Mouse (Mus musculus): ENCODE measurements around the gene Lrrc56.
"Not testable (repeated sequence)": the region's sequence is repeated elsewhere in the genome, so short reads cannot be mapped to it uniquely, and the experiment has no call there.

Lrrc56 gene

DNA sequence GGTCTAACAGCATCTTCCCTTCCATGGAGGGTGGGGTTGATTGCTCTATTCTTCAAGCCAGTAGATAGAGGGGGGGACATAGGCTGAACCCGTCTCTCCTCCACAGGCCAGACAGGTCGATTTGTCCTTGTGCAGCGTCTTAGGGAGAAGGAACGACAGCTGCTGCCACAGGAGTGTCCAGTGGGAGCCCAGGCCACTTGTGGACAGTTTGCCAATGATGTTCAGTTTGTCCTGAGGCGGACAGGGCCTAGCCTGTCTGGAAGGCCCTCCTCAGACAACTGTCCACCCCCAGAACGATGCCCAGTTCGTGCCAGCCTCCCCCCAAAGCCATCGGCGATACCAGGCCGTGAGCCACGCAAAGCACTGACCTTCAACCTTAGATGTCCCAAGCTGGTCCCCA, 22.9 kb downstream of the Lrrc56 start:
- DNase-seq (ENCODE audit: low spot score) = no peak

DNA sequence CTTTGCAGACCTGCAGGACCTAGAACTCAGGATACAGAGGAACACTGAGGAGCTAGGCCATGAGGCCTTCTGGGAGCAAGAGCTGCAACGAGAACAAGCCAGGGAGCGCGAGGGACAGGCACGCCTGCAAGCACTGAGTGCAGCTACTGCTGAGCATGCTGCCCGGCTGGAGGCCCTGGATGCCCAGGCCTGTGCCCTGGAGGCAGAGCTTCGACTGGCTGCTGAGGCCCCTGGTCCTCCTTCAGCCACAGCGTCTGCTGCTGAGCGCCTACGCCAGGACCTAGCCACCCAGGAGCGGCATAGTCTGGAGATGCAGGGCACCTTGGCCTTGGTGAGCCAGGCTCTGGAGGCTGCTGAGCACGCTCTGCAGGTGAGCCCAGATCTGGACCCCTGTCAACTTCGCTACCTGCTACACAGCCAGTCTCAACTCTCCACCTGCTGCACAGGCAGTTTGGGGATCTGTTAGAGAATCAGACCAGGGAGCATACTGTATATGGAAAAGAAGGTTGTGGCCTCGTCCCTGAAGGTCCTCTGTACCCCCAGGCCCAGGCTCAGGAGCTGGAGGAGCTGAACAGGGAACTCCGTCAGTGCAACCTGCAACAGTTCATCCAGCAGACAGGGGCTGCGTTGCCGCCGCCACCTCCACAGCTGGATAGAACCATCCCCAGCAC, 23.5 kb downstream of the Lrrc56 start:
- DNase-seq (ENCODE audit: low spot score) = no peak

DNA sequence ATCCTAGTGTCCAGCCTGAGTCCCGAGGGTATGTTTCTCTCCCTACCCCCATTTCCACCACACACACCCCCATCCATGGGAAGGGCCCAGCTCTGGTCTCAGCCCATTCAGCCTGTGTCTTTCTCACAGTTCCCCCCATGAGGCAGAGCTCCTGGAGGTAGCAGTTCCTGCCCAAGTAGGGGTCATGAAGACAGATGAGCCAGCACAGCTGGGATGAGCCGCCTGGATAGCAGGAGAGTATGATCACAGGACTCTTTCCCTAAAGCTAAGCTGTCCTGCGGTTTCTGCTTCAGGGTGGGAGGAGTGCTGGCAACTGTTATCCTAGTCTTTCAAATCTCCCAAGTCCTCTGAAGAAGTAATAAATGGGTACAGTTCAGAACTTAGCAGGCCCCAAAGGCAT, 24.2 kb downstream of the Lrrc56 start:
- DNase-seq (ENCODE audit: low spot score) = no peak

DNA sequence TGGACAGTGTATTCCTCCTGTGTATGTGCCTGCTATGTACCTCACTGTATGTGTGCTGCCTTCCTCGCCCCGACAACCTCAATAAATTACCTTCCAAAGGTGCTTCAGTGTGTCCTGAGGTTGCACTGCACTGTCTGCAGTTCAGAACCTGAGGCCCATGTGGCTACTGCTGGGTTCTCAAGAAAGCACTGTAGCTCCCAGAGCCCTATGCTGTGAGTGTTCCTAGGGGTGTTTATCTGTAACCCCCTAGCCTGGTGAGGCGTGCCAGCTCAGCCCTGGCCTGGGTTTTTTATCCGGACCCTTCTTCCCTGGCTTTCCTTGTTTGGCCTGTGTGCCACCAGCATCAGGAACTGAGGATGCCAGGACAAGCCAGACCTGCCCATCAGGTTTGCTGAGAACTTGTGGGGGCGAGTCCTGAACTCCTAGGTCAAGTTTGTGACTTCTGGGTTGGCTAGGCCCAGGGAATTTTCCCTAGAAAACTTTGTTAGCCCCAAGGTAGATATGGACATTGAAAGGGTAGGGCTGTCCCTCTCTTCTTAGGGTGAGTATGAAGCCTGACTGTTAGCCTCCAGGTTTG, 24.7 kb downstream of the Lrrc56 start:
- no peak for DNase-seq (ENCODE audit: low spot score)

DNA sequence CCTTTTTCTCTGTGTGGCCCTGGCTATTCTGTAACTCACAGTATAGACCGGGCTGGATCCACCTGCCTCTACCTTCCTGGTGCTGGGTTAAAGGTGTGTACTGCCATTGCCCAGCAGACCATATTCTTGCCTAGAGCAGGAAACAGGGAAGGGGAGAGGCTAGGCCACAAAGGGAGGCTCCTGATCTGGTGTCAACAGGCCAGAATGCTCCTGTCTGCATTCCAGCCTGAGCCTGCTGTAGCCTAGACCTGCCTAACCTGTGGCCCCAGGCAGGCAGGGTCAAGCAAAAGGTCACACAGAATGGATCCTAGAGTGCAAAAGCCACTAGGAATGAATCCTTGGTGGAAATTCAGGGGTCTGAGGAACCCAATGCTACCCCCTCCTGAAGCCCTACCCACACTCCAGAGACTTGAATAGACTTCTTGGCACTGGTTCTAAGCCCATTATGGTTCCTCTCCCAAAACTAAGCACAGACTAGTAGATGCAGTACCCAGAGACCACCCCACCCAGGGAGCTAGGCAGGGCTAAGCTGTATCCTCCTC, 25.7 kb downstream of the Lrrc56 start:
- DNase-seq (ENCODE audit: low spot score) = no peak

DNA sequence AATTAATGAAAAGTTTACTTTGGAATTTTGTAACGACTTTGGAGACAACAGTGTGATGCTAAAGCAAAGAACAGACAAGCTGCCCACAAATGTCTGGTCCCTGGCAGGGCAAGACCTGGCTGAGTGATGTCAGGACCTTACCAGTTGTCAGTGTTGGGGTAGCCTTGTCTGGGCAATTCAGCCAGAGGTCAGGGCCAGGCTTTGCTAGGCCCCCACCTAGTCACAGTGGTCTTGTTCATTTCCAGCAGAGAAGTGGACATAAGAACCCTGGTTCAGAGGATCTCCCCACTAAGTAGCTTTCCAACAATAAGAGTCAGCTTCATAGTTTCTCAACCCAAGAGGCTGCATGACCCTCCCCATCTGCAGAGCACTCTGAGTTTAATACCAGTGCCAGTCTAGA, 26.4 kb downstream of the Lrrc56 start:
- DNase-seq (ENCODE audit: low spot score) = no peak

DNA sequence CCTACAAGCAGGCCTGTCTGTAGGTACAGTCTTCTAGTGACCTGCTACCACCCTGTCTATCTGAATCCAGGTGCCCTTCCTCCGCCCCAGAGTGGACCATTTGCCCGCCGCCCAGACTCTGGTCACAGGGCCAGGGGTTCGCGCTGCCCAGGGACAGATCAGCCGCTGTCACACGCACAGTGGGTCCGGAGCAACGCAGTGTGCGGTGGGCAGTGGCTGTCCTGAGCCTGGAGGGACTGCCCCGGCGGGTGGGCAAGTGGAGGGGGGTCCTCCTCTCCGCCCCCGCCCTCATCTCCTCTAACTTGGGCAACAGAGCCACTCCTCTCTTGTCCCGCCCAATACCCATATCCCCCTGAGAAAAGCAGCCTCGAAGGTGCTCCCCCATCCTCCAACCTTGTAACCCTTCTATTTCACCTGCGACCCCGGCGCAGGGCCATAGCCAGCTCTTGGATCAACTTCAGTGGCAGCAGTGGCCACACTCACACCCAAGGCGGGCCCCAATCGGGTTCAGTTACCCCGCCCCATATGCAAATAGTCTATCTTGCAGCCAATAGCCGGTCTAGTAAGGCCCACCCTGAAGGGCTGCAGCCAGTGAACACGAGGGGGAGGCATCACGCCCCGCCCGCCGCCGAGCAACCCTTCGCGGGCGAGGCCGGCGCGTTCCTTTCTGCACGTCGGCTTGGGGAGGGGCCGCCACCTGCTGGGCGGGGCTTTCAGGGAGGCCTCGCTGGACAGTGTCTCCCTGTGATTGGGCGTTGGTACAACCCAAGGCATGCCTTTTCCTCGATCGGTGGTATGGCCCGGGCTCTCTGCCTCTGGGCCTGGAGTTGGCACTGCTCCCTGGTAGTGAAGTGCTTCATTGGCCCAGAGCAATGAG, 27.5 kb downstream of the Lrrc56 start:
- DNase-seq (ENCODE audit: low spot score) = peak; percentile 99

DNA sequence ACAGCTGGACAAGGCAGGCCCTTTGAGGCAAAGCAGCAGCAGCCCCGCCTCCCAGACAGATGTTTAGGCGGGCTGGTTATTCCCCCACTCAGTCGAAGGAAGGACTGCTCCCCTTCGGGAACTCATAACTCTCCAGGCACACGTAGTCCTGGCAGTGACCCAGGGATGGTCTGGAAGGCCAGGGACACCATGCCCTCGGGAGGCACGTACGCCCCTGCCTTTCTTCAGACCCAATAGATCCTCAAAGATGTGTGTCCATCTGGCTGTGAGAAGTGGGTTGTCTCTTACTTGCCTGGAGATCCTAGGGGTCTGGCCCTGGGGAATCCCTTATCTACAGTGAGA, 28.1 kb downstream of the Lrrc56 start:
- no peak for DNase-seq (ENCODE audit: low spot score)

DNA sequence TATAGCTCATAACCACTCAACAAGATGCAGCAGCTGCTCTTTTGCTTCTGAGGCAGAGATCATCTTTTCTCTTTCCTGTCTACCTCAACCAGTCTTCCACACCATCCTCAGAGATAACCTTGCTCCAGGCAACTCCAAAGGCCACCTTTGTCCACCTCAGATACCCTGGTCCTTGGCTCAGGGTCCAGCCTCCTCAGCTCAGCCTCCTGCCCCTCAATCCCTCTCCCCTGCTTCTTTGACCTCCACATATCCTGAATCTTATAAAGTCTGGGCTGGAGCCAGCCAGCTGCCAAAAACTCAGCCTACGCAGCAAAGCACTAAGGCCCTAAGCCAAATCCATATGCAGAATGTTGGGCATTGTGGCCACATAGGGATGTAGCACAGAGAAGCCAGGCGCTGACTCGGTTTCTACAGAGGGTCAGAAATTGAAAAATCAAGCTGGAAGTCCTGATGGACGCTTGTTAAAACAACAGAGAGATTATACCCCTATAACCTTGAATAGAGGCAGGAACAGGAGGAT, 28.8 kb downstream of the Lrrc56 start:
- no peak for DNase-seq (ENCODE audit: low spot score)

DNA sequence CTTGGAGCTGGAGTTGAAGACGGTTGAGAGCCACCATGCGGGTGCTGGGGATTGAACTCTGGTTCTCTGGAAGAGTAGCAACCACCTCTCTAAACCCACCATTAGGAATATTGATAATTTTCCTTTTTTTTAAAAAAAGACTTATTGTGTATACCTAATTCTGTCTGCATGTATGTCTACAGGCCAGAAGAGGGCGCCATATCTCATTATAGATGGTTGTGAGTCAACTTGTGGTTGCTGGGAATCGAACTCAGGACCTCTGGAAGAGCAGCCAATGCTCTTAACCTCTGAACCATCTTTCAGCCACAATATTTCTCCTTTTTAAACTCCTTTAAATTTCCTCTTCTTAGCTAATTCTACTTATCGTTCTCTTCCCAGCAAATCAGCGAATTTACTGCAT, 32.6 kb downstream of the Lrrc56 start:
- DNase-seq (ENCODE audit: low spot score) = no peak

DNA sequence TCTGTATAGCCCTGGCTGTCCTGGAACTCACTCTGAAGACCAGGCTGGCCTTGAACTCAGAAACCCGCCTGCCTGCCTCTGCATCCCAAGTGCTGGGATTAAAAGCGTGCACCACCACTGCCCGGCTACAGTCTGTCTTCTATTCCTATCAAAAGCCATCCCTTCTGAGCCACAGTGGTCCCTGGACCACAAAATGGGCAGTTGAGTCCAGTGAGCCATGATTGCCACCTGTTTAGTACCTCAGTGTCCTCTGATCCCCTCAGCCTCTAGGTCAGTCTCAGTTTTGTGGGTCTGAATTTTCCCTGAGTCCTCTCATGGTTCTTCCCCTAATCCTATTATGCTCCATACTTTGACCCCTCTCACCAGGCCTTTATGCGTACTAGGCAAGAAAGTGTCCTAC, 33.8 kb downstream of the Lrrc56 start:
- no peak for DNase-seq (ENCODE audit: low spot score)

DNA sequence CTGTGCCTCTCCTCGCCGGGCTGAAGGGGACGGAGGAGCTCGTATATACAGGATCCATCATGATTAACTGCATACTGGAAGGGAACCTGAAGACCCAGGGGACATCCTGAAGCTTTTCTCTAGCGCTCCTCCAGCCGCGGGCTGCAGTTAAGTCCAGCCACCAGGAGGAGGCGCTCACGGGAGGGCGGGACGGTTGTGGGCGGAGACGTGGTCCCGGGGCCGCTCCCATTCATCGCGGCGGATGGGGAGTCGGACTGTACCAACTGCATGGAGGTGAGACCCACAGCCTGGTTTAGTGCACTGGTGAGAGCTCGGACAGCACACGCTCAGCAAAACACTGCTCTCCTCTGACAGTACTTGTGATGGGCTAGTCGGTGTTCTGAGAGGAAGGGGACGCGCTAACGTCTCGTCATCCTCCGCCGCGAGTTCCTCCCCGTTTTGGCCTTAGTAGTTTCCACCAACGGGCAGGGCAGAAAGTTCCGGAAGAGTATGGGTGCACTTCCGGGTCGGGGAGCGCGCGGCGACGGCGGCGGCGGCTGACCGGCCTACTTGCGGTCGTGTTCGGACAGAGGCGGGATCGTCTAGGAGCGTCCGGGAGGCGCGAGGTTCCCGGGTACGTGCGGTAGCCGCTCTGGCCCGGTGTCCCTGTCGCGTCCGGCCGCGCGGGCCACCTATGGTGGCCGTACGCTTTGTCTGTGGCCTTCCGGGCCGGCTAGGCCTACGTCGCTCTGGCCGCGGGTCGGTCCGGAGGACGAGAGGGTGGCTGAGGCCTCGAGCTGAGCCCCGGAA, 34.5 kb downstream of the Lrrc56 start, which contains the start of gene Phrf1:
Gene Phrf1, plus strand, starts transcription at position 506 of the 789 bp plus-strand sequence.
- peak; percentile 92 for DNase-seq (ENCODE audit: low spot score)

DNA sequence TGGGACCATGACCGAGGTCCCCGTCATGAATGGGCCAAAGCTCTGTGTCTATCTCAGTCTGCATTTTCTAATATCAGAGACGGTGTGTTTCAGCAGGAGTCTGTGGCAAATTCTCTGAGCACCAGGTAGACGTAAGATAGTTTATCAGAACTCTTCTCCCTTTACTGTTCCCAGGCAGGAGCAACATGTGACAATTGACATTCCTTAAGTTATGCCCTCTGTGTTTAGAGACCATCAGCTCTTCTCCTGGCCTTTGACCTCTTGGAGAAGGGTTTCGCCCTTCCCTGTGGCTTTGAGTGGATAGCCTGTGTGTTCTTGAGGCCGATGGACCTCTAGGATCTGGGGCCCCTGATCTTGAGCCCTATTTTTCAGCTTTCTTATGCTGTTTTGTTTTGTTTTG, 35.7 kb downstream of the Lrrc56 start:
- no peak for DNase-seq (ENCODE audit: low spot score)

DNA sequence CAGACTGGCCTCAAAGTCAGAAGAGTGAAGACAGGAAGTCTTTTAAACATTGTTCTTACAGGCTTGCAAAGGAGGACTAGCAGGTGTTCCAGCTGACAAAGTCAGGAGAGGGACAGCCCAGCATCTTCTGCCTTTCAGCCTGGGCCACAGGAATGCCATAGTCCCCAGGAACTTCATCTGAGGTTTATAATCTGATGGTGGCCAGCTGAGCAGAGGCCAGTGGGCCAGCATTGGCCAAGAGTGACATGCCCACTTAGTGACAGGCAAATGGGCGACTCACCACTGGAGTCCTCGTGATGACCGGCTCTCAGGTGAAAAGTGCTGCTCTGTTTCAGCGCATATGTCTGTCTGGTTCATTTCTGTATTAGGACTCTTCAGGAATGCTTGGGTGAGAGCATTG, 36.6 kb downstream of the Lrrc56 start:
- DNase-seq (ENCODE audit: low spot score) = no peak

DNA sequence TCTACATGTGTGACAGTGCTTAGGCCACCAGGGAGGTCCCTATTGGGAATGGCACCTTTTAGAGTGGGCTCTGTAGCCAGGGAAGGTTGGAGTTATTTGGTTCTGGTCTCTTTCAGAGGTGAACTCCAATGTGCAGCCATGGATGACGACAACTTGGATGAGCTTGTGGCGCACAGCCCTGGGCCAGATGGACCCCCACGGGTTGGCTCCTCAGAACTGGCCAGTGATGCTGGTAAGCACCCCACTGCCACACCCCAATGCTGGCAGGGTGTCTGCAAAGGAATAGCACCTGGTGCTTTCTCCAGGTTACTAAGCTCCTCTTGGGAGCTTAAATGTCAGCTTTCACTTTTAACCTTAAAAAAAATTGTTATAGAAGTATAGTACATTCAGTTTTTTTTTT, 37.2 kb downstream of the Lrrc56 start:
- DNase-seq (ENCODE audit: low spot score) = no peak

DNA sequence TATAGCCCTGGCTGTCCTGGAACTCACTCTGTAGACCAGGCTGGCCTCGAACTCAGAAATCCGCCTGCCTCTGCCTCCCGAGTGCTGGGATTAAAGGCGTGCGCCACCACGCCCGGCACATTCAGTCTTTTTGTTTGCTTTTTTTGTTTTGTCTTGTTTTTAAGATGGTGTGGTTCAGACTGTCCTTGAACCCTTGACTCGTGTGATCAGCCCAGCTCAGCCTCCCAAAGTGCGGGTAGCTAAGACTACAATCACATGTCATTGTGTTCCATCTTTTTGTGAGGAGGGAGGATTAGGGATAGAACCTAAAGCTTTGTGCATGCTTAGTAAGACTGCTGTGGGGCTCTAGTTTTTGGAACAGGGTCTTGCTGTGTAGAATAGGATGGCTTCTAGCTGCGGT, 37.6 kb downstream of the Lrrc56 start:
- no peak for DNase-seq (ENCODE audit: low spot score)

DNA sequence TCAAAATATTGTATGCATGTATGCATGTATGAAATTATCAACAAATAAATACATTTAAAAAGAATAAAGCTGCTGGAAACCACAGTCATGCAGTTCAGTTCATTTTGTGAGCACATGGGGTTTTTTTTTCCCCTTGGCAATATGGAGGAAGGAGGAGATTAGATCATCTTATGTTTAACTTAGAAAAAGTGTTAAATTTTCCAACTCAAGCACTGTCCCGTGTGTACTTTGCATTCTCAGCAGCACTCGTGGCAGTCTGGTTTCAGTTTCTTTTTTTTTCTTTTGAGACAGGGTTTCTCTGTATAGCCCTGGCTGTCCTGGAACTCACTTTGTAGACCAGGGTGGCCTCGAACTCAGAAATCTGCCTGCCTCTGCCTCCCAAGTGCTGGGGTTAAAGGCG, 56.5 kb downstream of the Lrrc56 start:
- not testable (repeated sequence) for DNase-seq (ENCODE audit: low spot score)

DNA sequence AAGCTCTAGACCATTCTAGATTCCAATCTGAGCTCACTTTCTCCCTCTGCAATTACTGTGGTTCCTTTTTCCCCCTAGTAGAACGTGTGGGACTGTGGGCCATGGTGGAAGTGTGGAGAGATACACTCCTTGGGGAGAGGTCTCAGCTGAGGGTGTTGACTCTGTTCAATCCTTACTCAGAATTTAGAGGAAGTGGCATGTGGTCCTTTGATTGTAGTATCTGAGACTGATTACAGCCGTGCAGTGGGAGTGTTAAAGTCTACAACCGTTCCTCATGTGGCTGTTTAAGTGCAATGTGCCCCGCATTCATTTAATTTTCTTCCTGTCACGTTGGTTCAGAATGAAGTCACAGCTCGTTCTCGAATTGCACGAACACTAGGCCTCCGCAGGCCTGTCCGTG, 62.2 kb downstream of the Lrrc56 start:
- DNase-seq (ENCODE audit: low spot score) = no peak
